ENCODE assay signal across 8 mouse cellular contexts in genomic region chr8:79293841-79294240, GRCm38 (mm10). TPM values are rescaled to one million over a fixed set of nuclear protein-coding genes. Genes with fewer than 3 reads are reported as not detected.
DNase-seq lines count a peak whose midpoint lies in the region; ATAC-seq lines count a peak whose summit lies in the region.

No protein-coding gene starts in this region.

- no peaks in the 10 kb centered on the region for H3K36me3 ChIP-seq in heart, embryonic 16.5 days (ENCODE audit: control insufficient read depth, insufficient read depth)
- no peaks in the 10 kb centered on the region for H3K36me3 ChIP-seq in hindbrain, embryonic 14.5 days (replicated peaks; ENCODE audit: control insufficient read depth, insufficient read depth)
- H3K36me3 ChIP-seq in midbrain, embryonic 13.5 days = no peaks in the 10 kb centered on the region

- peaks cover 21% of the 10 kb centered on the region for H3K4me1 ChIP-seq in heart, embryonic 16.5 days (ENCODE audit: control insufficient read depth, insufficient read depth, low read length)
- H3K4me1 ChIP-seq in hindbrain, embryonic 14.5 days (replicated peaks; ENCODE audit: control insufficient read depth, insufficient read depth, low read length) = peaks cover 22% of the 10 kb centered on the region
- H3K4me1 ChIP-seq in midbrain, embryonic 13.5 days (replicated peaks) = peaks cover 34% of the 10 kb centered on the region

- H3K9ac ChIP-seq in heart, embryonic 16.5 days (ENCODE audit: low read length) = peak overlapping the region; percentile 91
- H3K9ac ChIP-seq in hindbrain, embryonic 14.5 days = peak overlapping the region; percentile 62
- H3K9ac ChIP-seq in midbrain, embryonic 13.5 days (replicated peaks) = peak overlapping the region; percentile 81; the same call in 1 of the 2 replicates

- DNase-seq in heart, postnatal 36 days = no peak
- DNase-seq in NIH3T3 (ENCODE audit: low read depth) = peak; percentile 47
- no peak for DNase-seq in hindbrain, embryonic 14.5 days (ENCODE audit: low spot score)
- no peak for DNase-seq in adrenal gland, adult 18-20 months (ENCODE audit: low spot score in 2 of 2)
- no peak for DNase-seq in urinary bladder, adult 18-20 months (ENCODE audit: low spot score in 2 of 2)
- no peak for DNase-seq in ovary, adult 18-20 months (ENCODE audit: low spot score)

- peak overlapping the region; percentile 34 for H3K4me3 ChIP-seq in heart, embryonic 16.5 days (ENCODE audit: low read length)
- peak overlapping the region; percentile 53 for H3K4me3 ChIP-seq in hindbrain, embryonic 14.5 days (replicated peaks; ENCODE audit: low read length)
- peak overlapping the region; percentile 65 for H3K4me3 ChIP-seq in midbrain, embryonic 13.5 days (replicated peaks)

- intact Hi-C loops in heart, postnatal 36 days (cut with DNase I) = loop anchor here (2.0 to 10.0 kb wide), 5 partner anchors 87 to 1059 kb away; partner anchors contain the start of gene Zfp827

- H3K27me3 ChIP-seq in heart, embryonic 16.5 days (ENCODE audit: control insufficient read depth, insufficient read depth, low read length) = no peaks in the 10 kb centered on the region
- no peaks in the 10 kb centered on the region for H3K27me3 ChIP-seq in hindbrain, embryonic 14.5 days (ENCODE audit: control insufficient read depth, insufficient read depth, low read length)
- no peaks in the 10 kb centered on the region for H3K27me3 ChIP-seq in midbrain, embryonic 13.5 days

- peak overlapping the region; percentile 57 for H3K27ac ChIP-seq in heart, embryonic 16.5 days (ENCODE audit: low read length)
- peak overlapping the region; percentile 92 for H3K27ac ChIP-seq in hindbrain, embryonic 14.5 days
- peak overlapping the region; percentile 91; the same call in 1 of the 2 replicates for H3K27ac ChIP-seq in midbrain, embryonic 13.5 days

- no peak for ATAC-seq in heart, embryonic 16.5 days (replicated peaks; ENCODE audit: extremely low read depth, insufficient read depth, low FRiP score)
- ATAC-seq in hindbrain, embryonic 14.5 days (ENCODE audit: low FRiP score) = no peak
- no peak for ATAC-seq in midbrain, embryonic 13.5 days

- no peaks in the 10 kb centered on the region for H3K9me3 ChIP-seq in heart, embryonic 16.5 days (replicated peaks; ENCODE audit: control insufficient read depth, low read length)
- no peaks in the 10 kb centered on the region for H3K9me3 ChIP-seq in hindbrain, embryonic 14.5 days (ENCODE audit: control insufficient read depth, low read length)
- no peaks in the 10 kb centered on the region for H3K9me3 ChIP-seq in midbrain, embryonic 13.5 days

- peak overlapping the region; percentile 72 for H3K4me2 ChIP-seq in heart, embryonic 16.5 days (ENCODE audit: low read depth, low read length)
- peak overlapping the region; percentile 91 for H3K4me2 ChIP-seq in hindbrain, embryonic 14.5 days (replicated peaks)
- peak overlapping the region; percentile 84 for H3K4me2 ChIP-seq in midbrain, embryonic 13.5 days (replicated peaks)

- 50% methylated on average over 3 of the region's 3 CpGs for whole genome bisulfite sequencing in heart, embryonic 16.5 days
- WGBS in hindbrain, embryonic 14.5 days = 70% methylated on average over 3 of the region's 3 CpGs
- 73% methylated on average over 3 of the region's 3 CpGs for WGBS in midbrain, embryonic 13.5 days

RNA-seq across cellular contexts. Expression of gene Mmaa, which starts 0.9 kb away (rescaled TPM):
- polyA plus RNA-seq in heart, embryonic 16.5 days (2015; fragmentation: Nextera tagmentation; extraction: Ambion mirVana) = 16.5 and 17.9 TPM in 2 replicates
- total RNA-seq in heart, postnatal 36 days (2021) = 10 to 100 TPM; 36.1 to 42.9 TPM
- polyA plus RNA-seq in hindbrain, embryonic 14.5 days (2014; fragmentation: Nextera tagmentation; extraction: Ambion mirVana) = 15.6 and 15.9 TPM in 2 replicates
- 17.2 and 18.1 TPM in 2 replicates for polyA plus RNA-seq in midbrain, embryonic 13.5 days (2015; fragmentation: Nextera tagmentation; extraction: Ambion mirVana)
- total RNA-seq in adrenal gland, adult 18-20 months (2021) = 10 to 100 TPM; 34.1 to 41.7 TPM

RNA-seq across cellular contexts. Expression of gene 1700011L22Rik, which starts 45.5 kb away (rescaled TPM):
- not detected in 2 replicates for polyA plus RNA-seq in heart, embryonic 16.5 days (2015; fragmentation: Nextera tagmentation; extraction: Ambion mirVana)
- not detected for total RNA-seq in heart, postnatal 36 days (2021)
- not detected in 2 replicates for polyA plus RNA-seq in hindbrain, embryonic 14.5 days (2014; fragmentation: Nextera tagmentation; extraction: Ambion mirVana)
- polyA plus RNA-seq in midbrain, embryonic 13.5 days (2015; fragmentation: Nextera tagmentation; extraction: Ambion mirVana) = not detected in 2 replicates
- not detected for total RNA-seq in adrenal gland, adult 18-20 months (2021)
